Mouse (Mus musculus): ENCODE measurements around the gene Ccer2. TPM values are rescaled to one million over a fixed set of nuclear protein-coding genes. Genes with fewer than 3 reads are reported as not detected.

Gene Ccer2
- total and polyA plus RNA-seq, 2 experiments from 2014 or later = 1.4 TPM; not detected in 1

DNA sequence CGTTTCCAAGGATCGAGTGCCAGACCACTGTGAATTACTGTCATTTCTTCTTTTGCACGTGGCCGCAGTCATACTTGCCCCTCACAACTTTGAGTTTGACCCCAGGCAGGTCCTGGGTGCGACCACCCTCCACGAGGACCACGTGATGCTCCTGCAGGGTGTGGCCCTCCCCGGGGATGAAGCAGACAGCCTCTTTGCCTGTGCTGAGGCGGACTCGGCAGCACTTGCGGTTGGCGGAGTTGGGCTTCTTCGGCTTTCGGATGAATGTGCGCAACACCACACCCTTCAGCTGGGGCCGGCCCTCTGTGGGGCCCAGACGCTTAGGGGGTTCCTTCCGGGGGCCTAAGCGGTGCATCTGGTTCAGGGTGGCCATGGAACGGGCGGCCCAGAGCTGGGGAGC lies 16.1 kb upstream of the Ccer2 start:
- peaks cover 11% of the 10 kb centered on the region; the same call in 1 of the 2 replicates for H3K36me3 ChIP-seq (ENCODE audit: insufficient read depth, low read length)
- H3K4me3 ChIP-seq (ENCODE audit: low read depth, low read length) = no peak overlapping the region
- TF ChIP-seq CTCF (IDR thresholded peaks at IDR 0.05) = no peak
- peaks cover 9% of the 10 kb centered on the region; the same call in 1 of the 2 replicates for H3K4me1 ChIP-seq (ENCODE audit: insufficient read depth, low read length)
- WGBS = 96% methylated on average over 21 of the region's 21 CpGs
- no peaks in the 10 kb centered on the region for H3K9me3 ChIP-seq (ENCODE audit: low read length)
- H3K9ac ChIP-seq (replicated peaks; ENCODE audit: low read length, poor library complexity, severe bottlenecking) = no peak overlapping the region
- no peak overlapping the region for H3K4me2 ChIP-seq (ENCODE audit: low read depth, low read length, poor library complexity, severe bottlenecking)
- H3K27me3 ChIP-seq (ENCODE audit: insufficient read depth, low read length) = no peaks in the 10 kb centered on the region
- no peak overlapping the region for H3K27ac ChIP-seq (ENCODE audit: low read depth, low read length)
- DNase-seq (ENCODE audit: low spot score) = no peak
- no peak for ATAC-seq (ENCODE audit: low FRiP score)

DNA sequence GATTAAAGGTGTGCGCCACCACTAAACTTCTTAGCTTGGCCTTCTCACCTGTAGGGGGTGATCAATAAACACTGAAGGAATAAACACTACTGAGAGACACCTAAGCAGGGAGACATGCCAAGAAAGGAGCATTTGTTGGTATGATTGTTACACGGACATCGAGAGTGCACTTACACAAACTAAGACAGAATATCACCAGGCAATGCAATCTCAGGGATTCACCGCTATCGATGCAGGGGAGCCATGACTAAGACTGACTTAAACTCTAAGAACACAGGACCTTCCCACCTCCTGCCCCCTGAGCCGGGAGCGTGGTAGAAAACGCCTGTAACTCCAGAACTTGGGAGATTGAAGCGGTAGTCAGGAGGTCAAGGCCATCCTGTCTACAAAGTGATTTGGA lies 15.0 kb upstream of the Ccer2 start:
- ATAC-seq (ENCODE audit: low FRiP score) (no peak), DNase-seq (ENCODE audit: low spot score) (no peak)
- Histone ChIP-seq H3K36me3 (ENCODE audit: insufficient read depth, low read length) (peaks cover 13% of the 10 kb centered on the region; the same call in 1 of the 2 replicates), H3K9me3 (ENCODE audit: low read length) (no peaks in the 10 kb centered on the region), H3K4me1 (ENCODE audit: insufficient read depth, low read length) (peaks cover 9% of the 10 kb centered on the region; the same call in 1 of the 2 replicates), H3K9ac (replicated peaks; ENCODE audit: low read length, poor library complexity, severe bottlenecking) (peak overlapping the region; percentile 76), H3K4me2 (ENCODE audit: low read depth, low read length, poor library complexity, severe bottlenecking) (peak overlapping the region; percentile 91), H3K27ac (ENCODE audit: low read depth, low read length) (peak overlapping the region; percentile 75), H3K4me3 (ENCODE audit: low read depth, low read length) (peak overlapping the region; percentile 47), H3K27me3 (ENCODE audit: insufficient read depth, low read length) (no peaks in the 10 kb centered on the region)
- WGBS = 44% methylated on average over 9 of the region's 9 CpGs
- peak; percentile 30; the same call in 1 of the 2 replicates for TF ChIP-seq CTCF (IDR thresholded peaks at IDR 0.05)

DNA sequence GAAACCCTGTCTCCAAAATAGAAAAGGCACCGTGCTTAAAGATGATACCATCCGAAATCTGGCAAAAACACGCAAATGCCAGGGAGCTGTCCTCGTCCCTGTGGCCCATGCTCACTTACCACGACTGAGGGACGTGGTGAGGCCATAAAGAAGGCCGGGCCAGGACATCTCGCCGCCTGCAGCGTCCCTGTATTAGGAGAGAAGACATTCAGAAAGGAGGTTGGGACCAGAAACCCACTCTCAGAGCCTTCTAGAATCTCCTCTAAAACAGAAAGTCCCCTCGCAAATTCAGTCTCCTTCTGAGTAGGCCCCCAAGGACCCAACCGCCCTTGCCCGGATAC lies 14.6 kb upstream of the Ccer2 start:
- 1% methylated on average over 13 of the region's 13 CpGs for WGBS
- Histone ChIP-seq H3K9ac (replicated peaks; ENCODE audit: low read length, poor library complexity, severe bottlenecking) (peak overlapping the region; percentile 76), H3K9me3 (ENCODE audit: low read length) (no peaks in the 10 kb centered on the region), H3K36me3 (ENCODE audit: insufficient read depth, low read length) (peaks cover 14% of the 10 kb centered on the region; the same call in 1 of the 2 replicates), H3K27ac (ENCODE audit: low read depth, low read length) (peak overlapping the region; percentile 75), H3K4me2 (ENCODE audit: low read depth, low read length, poor library complexity, severe bottlenecking) (peak overlapping the region; percentile 91), H3K4me1 (ENCODE audit: insufficient read depth, low read length) (peaks cover 9% of the 10 kb centered on the region; the same call in 1 of the 2 replicates), H3K4me3 (ENCODE audit: low read depth, low read length) (peak overlapping the region; percentile 47), H3K27me3 (ENCODE audit: insufficient read depth, low read length) (no peaks in the 10 kb centered on the region)
- no peak for TF ChIP-seq CTCF (IDR thresholded peaks at IDR 0.05)
- ATAC-seq (ENCODE audit: low FRiP score) = peak; percentile 6; the same call in 1 of the 2 replicates
- DNase-seq (ENCODE audit: low spot score) = no peak

DNA sequence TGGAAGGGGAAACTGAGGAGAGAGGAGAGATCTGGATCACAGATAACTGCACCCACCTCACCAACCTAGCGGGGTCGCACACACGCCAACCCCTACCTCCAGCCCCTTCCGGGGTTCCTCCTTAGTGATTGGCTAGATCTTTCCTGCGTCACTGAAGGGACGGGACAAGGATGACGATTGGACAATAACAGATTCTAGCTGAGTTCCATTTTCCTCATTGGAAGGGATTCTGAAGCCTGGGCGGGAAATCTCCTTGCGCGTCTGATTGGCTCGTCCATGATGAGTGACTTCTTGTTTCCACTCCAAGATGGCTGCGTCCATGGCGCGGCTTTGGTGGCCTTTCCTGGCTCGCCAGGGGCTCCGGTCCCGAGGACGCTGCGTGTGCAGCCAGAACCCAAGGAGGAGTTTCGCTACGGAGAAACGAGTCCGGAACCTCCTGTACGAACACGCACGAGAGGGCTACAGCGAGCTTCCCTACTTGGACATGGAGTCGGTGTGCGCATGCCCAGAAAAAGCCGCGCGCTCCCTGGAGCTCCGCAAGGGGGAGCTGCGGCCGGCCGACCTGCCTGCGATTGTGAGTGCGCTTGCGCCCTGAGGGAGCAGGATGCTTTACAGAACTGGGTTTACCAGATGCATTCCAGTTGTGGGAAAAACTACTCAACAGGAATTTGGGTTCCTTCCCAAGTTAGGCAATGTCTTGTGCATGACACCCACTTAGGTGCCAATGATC lies 14.1 kb upstream of the Ccer2 start, which contains the start of the genes Mrps12 and Sars2:
Gene Mrps12 (minus strand): TSS at position 112 of the 730 bp plus-strand sequence.
Gene Sars2 (plus strand): TSS at position 284 of the 730 bp plus-strand sequence.
- under 1% methylated on average over 39 of the region's 39 CpGs for WGBS

DNA sequence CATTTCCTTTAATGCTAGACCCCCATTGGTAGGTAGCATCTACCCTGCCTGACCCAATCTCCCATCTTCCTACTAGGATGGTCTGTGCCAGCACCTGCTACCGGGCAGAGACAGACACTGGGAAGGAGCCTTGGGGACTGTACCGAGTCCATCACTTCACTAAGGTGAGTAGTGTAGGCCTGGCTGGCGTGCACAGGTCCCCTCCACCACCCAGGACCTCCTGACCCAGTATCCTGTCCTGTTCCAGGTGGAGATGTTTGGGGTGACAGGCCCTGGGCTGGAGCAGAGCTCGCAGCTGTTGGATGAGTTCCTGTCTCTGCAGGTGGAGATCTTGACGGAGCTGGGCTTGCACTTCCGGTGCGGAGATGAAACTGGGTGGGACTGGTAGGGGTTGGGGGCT lies 6.0 kb upstream of the Ccer2 start:
- 95% methylated on average over 7 of the region's 7 CpGs for WGBS
- H3K27ac ChIP-seq (ENCODE audit: low read depth, low read length) = no peak overlapping the region
- DNase-seq (ENCODE audit: low spot score) (no peak), ATAC-seq (ENCODE audit: low FRiP score) (no peak)
- TF ChIP-seq CTCF (IDR thresholded peaks at IDR 0.05) = no peak
- no peaks in the 10 kb centered on the region for H3K4me1 ChIP-seq (ENCODE audit: insufficient read depth, low read length)
- H3K4me2 ChIP-seq (ENCODE audit: low read depth, low read length, poor library complexity, severe bottlenecking) = no peak overlapping the region
- no peaks in the 10 kb centered on the region for H3K27me3 ChIP-seq (ENCODE audit: insufficient read depth, low read length)
- no peak overlapping the region for H3K4me3 ChIP-seq (ENCODE audit: low read depth, low read length)
- H3K9ac ChIP-seq (replicated peaks; ENCODE audit: low read length, poor library complexity, severe bottlenecking) = no peak overlapping the region
- H3K36me3 ChIP-seq (ENCODE audit: insufficient read depth, low read length) = peaks cover 14% of the 10 kb centered on the region
- H3K9me3 ChIP-seq (ENCODE audit: low read length) = no peaks in the 10 kb centered on the region

More for the DNA sequence above, 14.1 kb upstream of the Ccer2 start, which contains the start of the genes Mrps12 and Sars2:
- peak within 1 kb of the TSS; percentile 47 for H3K4me3 ChIP-seq (ENCODE audit: low read depth, low read length)
- no peaks in the 10 kb centered on the region for H3K9me3 ChIP-seq (ENCODE audit: low read length)
- no peaks in the 10 kb centered on the region for H3K27me3 ChIP-seq (ENCODE audit: insufficient read depth, low read length)
- H3K4me1 ChIP-seq (ENCODE audit: insufficient read depth, low read length) = peaks cover 9% of the 10 kb centered on the region; the same call in 1 of the 2 replicates
- DNase-seq (ENCODE audit: low spot score) = peak; percentile 99
- H3K27ac ChIP-seq (ENCODE audit: low read depth, low read length) = peak within 1 kb of the TSS; percentile 75
- peak within 1 kb of the TSS; percentile 76 for H3K9ac ChIP-seq (replicated peaks; ENCODE audit: low read length, poor library complexity, severe bottlenecking)
- peak; percentile 95 for TF ChIP-seq CTCF (IDR thresholded peaks at IDR 0.05)
- peak; percentile 98 for ATAC-seq (ENCODE audit: low FRiP score)
- peak within 1 kb of the TSS; percentile 91 for H3K4me2 ChIP-seq (ENCODE audit: low read depth, low read length, poor library complexity, severe bottlenecking)
- peaks cover 18% of the 10 kb centered on the region; the same call in 1 of the 2 replicates for H3K36me3 ChIP-seq (ENCODE audit: insufficient read depth, low read length)

DNA sequence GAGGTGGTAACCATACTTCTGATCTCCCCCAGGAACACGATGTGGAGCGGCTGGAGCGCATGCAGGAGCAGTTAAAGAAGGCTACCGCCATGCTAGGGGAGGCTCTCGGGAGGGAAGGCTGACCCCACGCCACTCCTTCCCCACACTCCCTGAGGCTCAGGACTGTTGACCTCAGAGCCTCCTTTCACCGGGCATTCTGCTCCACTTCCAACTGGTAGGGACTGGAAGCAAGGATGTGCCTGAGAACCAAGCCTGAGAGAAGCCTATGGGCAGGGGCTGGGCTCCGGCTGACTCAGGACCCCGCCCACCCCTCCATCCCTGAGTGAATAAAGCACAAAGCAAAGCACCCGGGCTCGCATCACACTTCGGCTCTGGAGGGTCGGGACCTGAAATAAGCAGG lies 2.6 kb downstream of the Ccer2 start:
- WGBS = 84% methylated on average over 13 of the region's 13 CpGs
- no peak overlapping the region for H3K4me2 ChIP-seq (ENCODE audit: low read depth, low read length, poor library complexity, severe bottlenecking)
- TF ChIP-seq CTCF (IDR thresholded peaks at IDR 0.05) = no peak
- H3K36me3 ChIP-seq (ENCODE audit: insufficient read depth, low read length) = peaks cover 35% of the 10 kb centered on the region
- no peak overlapping the region for H3K27ac ChIP-seq (ENCODE audit: low read depth, low read length)
- no peak overlapping the region for H3K9ac ChIP-seq (replicated peaks; ENCODE audit: low read length, poor library complexity, severe bottlenecking)
- ATAC-seq (ENCODE audit: low FRiP score) (no peak), DNase-seq (ENCODE audit: low spot score) (no peak)
- H3K9me3 ChIP-seq (ENCODE audit: low read length) = no peaks in the 10 kb centered on the region
- H3K27me3 ChIP-seq (ENCODE audit: insufficient read depth, low read length) = 0 out of 2 replicates have a peak, but pooled peaks cover 11% of the 10 kb centered on the region
- peaks cover 3% of the 10 kb centered on the region; the same call in 1 of the 2 replicates for H3K4me1 ChIP-seq (ENCODE audit: insufficient read depth, low read length)
- H3K4me3 ChIP-seq (ENCODE audit: low read depth, low read length) = no peak overlapping the region

Data from midbrain, postnatal 0 days (tissue).